Mouse (Mus musculus) mature B cell (primary cell): Measurements from ENCODE around the gene Asprv1.

Source experiments
- in situ Hi-C: fragments of 300-500 bp; cut with MboI; formaldehyde crosslinking; loops from 2 replicates; pipeline ENCODE4 v1.14.3; 2019

Asprv1 gene

DNA sequence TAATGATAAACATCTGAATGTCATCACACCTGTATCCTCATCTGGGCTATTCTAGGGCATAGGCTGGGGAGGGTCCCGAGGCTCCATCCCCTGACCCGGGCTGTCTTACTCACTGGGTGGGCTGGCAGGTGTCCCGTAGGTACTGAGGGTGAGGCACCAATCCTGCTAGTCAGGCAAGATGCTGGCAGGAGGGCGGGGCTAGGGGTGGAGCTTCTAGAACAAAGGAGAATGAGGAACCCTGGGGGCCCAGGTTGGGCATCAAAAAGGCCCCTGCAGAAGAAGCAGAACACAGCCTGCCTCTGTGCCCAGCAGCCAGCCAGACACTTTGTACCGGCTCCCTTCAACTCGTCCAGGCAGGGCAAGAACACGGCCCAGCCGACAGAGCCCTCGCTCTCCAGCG, at the start of gene Asprv1:
Asprv1 (plus strand) TSS at position 219 of the 400 bp plus-strand sequence.
- in situ Hi-C loops, result no loop called here

DNA sequence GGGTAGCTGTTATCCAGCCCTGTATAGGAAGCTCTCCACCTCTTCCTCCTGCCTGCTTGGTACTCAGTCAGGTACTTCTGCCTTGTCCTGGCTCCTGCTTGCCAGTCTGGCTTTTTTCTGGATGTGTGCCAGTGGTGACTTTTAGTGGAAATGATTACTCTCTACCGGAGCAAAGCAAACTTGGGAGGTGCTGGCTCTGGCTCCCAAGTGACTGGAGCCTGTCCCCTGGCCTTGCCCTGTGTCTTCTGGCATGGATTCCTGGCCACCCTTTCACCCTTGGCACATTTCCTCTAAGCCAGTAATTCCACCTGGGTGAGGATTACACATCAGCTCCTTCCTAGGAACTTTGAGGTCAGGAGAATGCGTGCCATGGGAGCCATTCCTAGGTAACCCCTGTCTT, 49.6 kb upstream of the Asprv1 start:
- in situ Hi-C loops, result no loop called here

DNA sequence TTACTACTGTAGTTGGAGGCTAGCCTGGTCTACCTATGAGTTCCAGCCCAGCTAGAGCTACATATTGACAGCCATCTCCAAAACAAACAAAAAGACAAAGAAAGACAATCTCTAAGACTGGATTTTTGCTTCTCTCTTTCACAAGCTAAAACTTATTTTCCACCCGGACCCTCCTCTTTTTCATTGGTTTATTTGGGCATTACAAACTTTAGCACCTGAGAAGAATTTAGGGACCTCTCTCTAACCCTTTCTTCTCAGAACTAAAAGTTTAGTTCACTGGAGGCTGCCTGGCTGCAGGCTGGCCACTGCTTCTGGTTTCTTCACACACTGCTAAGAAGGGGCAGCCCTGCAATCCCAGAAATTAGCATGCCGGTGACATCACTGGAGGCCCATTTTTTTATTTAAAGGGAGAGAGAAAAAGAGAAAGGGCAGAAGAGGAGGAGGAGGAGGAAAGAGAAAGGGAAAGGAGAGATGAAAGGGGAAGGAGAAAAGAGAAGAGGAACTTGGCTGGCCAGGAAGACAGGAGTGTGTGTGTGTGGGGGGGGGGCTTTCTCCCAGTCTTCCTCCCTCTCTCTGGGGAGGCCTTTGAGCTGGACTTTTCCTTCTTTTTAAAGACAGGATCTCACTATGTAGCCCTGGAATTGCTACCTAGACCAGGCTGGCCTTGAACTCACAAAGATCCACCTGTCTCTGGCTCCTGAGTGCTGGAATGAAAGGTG, 48.7 kb upstream of the Asprv1 start:
- in situ Hi-C loops, result no loop called here

DNA sequence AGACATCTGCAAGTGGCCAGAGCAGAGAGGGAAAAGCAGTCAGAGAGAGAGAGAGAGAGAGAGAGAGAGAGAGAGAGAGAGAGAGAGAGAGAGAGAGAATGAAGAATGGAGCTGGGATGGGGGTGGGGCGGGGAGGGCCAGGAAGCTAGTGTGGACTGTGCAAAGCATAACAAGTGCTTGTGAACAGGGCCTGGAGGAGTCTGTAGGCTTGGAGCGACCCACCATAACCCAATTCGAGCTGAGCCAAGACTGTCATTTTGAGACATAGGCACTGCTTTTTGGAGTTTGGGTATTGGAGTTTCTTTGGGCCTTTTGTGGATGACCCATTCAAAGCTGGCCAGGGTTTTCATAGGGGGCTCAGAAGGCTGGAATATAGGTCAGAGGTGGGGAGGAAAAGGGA, 48.0 kb upstream of the Asprv1 start:
- in situ Hi-C loops, result no loop called here

DNA sequence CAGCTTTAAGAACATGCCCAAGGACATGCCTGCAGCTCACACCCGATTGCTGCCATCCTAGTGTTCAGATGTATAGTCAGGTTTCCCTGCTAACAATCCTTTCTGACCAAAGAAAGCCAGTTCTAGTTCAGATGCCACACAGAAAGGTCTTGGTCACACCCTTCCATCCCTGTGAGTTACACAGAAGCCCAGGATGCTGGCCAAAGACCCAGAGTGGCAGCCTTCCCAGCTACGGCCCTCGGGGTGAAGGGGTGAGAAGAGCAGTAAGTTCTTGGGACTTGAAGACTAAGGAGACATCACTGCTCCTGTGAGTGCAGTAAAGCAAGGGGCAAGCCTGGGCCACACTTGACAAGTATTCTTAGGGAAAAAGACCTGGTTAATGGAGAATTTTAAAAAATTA, 44.8 kb upstream of the Asprv1 start:
- in situ Hi-C loops, result no loop called here

DNA sequence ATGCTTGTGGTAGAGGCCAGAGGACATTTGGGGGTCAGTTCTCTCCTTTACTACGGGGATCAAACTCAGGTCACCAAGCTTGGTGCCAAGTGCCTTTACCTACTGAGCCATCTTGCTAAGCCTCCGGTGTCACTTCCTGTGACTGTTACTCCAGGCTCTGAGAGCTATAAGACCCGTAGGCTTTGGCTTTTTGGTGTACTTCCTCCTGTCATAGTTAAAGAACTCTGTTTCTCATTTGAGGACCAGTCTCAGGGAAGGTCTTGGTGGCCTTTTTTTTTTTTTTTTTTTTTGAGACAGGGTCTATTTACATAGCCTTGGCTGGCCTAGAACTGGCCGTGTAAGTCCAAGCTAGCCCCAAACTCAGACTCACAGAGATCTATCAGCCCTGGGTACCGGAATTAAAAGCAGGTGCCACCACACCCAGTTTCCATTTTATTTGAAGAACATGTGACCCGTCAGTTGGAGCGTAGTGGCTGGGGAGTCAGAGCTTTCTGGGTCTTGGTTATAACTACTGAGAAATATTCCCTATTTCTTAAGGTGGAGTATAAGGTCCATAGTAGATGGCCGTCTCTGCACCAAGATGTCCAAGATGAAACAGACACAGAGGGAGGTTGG, 44.3 kb upstream of the Asprv1 start:
- in situ Hi-C loops, result no loop called here

DNA sequence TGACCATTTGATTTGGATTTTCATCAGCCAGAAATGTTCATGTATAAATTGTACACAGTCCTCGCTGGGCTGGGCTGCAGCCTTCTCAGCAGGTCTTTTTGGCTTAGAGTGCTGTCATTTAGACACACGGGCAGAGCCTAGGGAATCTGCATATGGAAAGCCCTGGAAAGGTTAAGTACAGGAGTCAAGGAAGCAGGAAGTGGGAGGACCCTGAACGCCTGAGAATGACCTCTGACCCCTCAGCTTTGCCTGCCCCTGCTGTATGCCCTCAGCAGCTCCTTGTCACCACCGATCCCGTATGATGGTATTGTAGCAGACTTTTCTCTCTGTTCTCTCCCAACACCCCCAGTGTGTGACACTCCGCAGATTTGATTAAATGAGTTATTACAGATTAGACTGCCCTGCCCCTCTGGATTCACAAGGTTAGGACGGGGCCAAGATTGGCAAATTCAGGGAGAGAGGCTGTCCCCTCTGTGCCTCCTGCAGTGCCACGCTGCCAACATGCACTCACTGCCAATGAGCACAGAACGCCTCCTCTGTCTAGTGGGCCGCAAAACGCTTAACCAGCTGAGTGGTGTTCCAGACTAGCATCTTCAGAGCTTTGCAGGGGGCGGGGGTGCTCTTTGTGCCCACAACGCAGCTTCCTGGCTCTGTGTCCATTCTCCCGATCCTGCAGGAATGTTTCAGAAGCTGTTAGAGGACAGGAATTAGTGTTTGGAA, 43.5 kb upstream of the Asprv1 start:
- in situ Hi-C loops, result no loop called here

DNA sequence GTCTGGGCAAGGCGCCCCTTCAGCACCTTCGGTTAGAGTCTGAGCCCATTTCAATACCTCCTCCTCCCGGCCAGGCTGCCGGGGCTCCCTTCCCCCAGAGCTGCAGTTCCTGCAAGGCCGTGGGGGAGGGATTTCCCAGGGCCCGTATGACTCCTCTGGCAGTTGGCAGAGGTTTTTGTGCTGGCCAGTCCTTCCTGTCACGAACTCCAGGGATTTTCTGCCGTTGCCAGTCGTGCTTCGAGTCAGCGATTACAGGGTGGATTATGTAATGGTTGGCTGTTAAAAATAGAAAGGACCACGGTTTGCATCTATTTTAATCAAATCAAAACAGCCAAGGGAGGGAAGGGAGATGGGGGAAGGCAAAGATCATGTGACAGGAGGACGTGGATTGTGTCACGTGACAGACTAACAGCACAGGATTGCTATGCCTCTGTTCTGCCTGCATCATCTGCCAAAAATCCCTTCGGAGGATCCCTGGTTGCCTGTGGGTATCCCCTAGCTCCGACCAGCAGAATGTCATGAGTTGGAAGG, 42.8 kb upstream of the Asprv1 start:
- in situ Hi-C loops, result no loop called here

DNA sequence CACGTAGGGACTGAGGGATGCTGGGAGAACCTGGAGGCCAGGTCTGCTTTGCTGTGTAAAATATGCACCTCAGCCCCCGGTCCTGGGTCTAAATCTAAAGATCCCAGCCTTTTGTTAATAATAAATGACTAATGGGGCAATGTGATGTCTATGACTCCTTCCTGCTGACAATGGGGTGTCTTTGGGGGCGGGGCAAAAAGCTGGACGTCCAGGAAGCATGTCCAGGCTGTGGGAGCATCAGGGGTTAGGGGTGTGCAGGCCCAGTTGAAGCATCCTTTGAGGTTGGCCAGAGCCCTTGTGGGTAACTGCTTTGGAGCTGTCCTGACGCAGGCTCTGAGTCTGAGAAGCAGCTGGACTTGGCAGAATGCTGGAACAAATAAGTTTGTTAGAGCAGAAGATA, 41.9 kb upstream of the Asprv1 start:
- in situ Hi-C loops, result no loop called here

DNA sequence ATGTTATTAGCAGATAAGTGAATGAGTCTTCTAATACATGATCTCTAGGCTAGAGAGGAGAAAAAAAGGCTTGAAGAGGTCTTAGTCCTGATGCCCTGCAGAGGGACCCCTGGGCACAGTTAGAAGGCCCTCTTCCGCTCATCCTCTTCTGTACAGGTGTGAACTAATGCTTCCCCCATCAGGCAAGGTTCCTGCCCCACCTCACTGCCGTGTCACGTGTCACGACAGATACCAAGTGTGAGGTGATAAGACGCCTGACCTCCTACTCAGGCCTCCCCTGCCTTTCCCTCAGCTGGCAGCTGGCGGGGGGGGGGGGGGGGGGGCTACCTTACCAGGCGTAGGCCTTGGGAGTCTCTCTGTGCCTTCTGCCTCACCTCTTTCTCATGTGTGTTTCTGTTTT, 39.5 kb upstream of the Asprv1 start:
- in situ Hi-C loops, result no loop called here

DNA sequence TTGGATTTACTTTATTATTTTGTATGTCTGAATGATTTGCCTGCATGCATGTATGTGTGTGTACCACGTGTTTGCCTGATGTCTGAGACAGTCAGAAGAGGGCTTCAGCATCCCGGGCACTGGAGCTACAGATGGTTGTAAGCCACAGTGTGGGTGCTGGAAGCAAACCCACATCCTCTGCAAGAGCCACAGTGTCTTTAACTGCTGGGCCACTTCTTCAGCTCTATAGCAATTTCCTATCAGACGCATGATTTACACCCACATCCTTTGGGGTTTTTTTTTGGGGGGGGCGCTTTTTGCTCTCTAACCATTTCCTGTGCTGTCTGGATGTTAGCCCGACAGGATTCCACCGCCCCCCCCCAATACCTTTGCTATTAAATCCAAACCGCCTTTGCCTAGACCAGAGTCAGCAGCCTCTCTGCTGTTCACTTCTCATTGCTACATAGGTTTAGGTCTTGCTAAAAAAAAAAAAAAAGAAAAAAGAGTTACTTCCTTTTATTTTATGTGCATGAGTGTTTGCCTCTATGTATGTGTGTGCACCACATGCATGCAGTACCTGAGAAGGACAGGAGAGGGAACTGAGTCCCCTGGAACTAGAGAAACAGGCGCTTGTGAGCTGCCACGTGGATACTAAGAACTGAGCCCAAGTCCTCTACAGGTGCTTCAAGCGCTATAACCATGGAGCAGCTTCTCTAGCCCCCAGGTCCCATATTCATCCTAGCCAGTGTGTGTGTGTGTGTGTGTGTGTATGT, 34.6 kb upstream of the Asprv1 start:
- in situ Hi-C loops, result no loop called here

DNA sequence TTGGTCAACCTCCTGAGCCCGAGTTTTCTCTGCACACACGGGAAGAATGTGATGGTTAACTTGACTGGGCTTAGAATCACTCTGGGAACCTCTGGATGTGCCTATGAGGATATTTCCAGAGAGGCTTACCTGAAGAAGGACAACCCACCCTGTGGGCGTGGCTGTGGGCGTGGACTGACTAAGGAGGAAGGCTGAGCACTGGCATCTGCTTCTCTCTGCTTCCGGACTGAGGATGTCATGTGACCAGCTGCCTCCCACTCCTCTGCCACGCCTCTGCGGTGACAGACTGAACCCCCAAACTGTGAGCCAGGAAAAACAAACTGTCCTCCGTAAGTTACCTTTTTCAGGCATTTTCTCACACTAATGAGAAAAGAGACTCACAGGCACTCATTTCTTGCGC, 33.3 kb upstream of the Asprv1 start:
- in situ Hi-C loops, result no loop called here

DNA sequence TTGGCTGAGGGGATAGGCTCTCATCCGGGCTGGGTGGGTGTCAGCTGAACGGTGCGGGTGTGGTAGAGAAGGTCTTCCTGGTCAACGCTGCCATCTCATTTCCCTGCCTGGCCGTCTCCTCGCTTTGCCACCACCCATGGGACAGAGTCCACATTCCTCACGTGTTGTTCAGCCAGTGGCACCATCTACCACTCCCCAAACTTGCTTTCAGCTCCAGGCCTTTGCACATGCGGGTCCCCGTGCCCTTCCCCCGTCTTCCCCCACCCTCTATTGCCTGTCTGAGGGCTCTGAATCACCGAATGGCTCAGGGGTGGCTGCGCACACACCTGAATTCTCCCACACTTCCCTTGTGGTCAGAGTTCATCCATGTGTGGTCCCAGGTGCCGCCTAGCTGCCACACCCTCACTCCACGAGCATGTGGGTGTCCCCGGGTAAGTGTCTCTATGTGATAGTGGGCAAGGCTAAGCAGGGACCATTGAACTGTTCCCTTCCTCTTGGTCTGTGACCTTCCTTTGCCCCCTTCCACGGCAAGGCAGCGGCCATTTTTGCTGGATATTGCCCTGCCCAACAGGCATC, 32.0 kb upstream of the Asprv1 start:
- in situ Hi-C loops, result no loop called here

DNA sequence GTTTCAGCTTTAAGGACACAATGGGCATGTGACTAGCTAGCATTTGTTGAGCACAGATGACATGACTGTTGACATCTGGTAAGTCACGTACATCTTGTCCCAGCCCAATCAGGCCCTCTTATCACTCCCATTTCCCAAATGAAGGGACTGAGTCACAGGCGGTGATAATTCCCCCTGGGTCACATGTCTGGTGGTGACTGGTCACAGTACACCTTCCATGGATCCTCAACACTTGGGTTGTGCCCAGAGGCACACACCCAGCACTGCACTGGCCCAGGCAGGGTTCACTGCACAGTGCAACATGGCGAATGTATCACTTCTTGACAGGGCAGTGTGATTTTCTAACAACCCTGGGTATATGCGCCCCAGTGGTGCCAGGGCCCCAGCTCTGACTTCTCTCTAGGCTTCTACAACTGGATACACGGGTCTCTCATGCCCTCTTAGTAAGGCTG, 29.2 kb upstream of the Asprv1 start:
- in situ Hi-C loops, result no loop called here

DNA sequence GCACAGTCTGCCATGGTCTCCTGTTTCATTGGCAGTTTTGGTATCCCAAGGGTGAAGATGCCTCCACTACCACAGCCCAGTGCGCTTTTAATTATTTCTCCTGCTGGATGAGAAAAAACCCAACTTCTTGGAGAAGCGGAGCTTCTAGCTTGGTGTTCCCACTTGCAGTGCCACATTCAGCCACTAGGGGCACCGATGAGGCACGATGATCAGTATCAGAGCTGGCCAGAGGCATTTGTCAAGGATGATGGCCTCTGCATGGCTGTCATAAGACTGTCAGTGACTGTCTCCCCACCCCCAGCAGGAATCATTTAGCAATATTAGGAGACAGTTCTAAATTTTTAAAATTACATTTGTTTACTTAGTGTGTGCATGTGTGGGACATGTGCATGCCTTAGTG, 28.8 kb upstream of the Asprv1 start:
- in situ Hi-C loops, result no loop called here

DNA sequence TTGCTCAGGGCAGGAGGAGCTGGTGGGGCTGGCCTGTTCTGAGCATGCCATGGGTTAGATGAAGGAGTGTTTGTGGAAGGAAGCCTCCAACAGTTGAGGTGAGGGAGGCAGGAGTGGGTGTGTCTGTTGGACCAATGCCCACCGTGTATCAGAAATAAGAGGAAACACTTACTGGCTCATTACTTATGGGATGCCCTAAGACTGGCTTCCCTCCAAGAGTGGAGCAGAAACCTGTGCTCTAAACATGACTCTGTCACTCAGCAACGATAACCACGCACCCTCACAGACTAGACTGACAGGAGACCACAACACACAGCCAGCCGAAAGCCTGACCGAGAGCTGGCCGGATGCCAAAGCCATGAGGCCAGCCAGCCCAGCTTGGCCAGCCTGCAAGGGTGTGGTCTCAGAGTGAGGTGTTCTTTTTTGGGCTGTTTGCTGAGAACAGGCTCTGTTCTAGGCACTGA, 28.0 kb upstream of the Asprv1 start:
- in situ Hi-C loops, result no loop called here

DNA sequence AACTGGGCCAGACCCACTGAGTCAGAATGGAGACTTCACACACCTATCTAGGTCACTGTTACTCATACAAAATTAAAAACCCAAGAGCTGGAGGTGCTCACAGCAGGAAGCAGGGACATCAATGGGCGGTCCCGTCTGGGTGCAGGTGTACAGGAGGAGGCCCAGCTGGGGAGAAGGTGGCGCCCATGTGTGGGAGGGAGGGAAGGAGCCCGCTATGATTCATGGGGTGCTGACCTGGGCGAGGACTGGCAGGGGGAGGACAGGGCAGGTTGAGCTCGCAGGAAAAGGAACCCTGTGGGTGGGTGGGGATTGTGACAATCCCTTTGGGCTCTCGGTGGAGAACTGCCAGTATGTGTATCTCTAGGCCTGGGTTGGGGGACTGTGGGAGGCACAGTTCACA, 22.7 kb upstream of the Asprv1 start:
- in situ Hi-C loops, result no loop called here

DNA sequence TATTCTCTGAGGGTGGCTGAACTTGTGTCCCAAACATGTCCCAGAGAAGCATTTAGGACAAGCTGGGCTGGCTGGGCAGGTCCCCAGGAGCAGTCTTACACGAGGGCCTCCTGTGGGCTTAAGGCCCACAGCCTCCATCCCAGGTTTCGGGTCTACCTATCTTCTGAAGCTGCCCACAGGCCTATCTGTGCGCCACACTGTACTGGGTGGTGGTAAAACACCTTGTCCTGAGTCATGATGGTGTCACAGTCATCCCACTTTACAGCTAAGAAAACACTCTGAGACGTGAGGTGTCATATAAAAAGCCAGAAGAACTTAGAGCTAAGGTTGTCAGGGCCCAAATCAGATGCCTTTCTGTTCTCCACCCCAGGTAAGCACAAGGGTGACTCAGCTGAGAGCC, 21.7 kb upstream of the Asprv1 start:
- in situ Hi-C loops, result no loop called here

DNA sequence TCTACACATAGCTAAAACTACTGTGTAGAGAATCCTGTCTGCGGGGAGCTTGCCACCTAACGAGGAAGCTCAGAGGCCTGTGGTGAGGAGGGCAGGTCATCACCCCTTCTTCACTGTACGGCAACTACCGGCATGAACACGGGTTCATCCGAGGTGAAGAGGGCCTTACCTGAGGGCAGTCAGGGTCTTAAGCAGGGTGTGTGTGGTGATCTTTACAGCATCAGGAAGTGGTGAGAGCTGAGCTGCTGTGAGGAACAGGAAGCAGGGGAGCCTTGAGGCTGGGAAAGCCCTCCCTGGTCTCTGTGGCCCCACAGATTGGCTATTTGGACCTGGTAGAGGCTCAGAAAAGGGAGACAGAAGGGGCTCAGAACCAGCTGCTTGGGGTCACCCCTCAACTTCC, 20.5 kb upstream of the Asprv1 start:
- in situ Hi-C loops, result no loop called here

DNA sequence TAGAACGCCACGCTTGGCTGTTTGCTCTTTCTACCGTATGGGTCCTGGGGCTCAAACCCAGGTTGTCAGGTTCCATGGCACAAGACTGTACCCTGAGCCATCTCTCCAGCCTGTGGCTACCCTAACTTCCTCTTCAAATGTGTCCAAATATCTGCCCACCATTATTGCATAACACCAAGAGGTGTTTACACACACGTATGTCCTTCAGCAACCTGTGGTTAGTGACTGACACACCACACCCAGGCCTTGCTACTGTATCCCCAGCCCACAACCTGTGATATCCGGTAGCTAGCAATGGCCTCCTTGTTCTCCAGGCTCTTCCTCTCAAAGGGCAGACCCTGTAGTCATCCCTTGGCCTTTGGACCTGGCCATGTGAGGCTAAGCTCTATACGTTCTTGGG, 18.7 kb upstream of the Asprv1 start:
- in situ Hi-C loops, result no loop called here

DNA sequence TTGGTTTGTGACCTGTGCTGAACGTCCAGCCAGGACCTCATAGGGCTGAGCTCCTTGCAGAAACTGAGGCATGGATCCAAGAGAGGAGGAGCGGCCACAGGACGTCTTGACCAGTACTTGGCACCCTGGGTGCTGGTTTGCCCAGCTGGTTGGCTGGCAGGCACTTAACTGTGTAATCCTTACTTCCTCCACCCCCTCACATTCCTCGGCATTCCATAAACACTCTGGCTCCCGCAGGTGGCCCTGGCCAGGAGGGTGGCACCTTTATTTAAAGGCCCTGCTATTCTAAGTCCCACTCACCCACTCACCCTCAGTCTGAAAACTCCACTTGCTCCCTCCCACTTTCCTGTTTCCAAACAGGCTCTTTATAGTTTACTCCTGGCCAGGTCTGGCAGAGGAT, 17.2 kb upstream of the Asprv1 start:
- in situ Hi-C loops, result no loop called here

DNA sequence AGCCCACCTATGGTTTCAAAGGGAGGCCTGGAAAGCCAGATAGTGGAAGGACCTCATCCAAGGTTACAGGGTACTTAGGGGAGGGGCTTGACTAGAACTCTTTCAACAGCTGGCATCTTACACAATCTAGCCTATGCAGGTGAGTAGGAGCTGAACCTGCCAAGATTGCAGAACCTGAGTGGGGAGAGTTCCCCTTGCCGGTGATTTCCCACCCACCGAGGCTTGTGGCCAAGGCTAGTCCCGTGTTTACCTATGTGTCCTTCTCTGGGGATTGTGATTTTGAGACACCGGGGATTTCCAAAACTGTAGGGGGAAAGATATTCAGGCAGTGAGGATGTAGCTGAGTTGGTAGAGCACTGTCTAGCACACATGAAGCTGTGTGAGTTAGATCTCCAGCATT, 12.7 kb upstream of the Asprv1 start:
- in situ Hi-C loops, result no loop called here
